ENCODE assay signal across 16 mouse cellular contexts in genomic region chr4:71756441-71757221, GRCm38 (mm10). TPM values are rescaled to one million over a fixed set of nuclear protein-coding genes. Genes with fewer than 3 reads are reported as not detected.
DNase-seq lines count a peak whose midpoint lies in the region; ATAC-seq and TF ChIP-seq lines count a peak whose summit lies in the region.
"Had no signal": no experiment of that assay in that cellular context is flagged by ENCODE, and none has a peak within 500 bp of the region (broad histone marks: within the 10 kb centered on the region; RNA-seq: fewer than 3 reads in every experiment).

No protein-coding gene starts in this region.

- H3K4me3 ChIP-seq in midbrain, embryonic 12.5 days: no peak overlapping the region
- H3K4me3 ChIP-seq in midbrain, embryonic 14.5 days (replicated peaks; ENCODE audit: low read depth, low read length): no peak overlapping the region
- no peak overlapping the region for H3K4me3 ChIP-seq in kidney, embryonic 16.5 days (ENCODE audit: low read length)
- H3K4me3 ChIP-seq in stomach, postnatal 0 days (ENCODE audit: low read depth, low read length): no peak overlapping the region
- H3K4me3 ChIP-seq: embryonic facial prominence, embryonic 12.5 days; layer of hippocampus, adult 2 months; limb, embryonic 12.5 days had no signal

- no peaks in the 10 kb centered on the region for H3K4me1 ChIP-seq in midbrain, embryonic 12.5 days
- H3K4me1 ChIP-seq in midbrain, embryonic 14.5 days (ENCODE audit: control insufficient read depth, insufficient read depth, low read length): no peaks in the 10 kb centered on the region
- no peaks in the 10 kb centered on the region for H3K4me1 ChIP-seq in kidney, embryonic 16.5 days (ENCODE audit: insufficient read depth, low read length)
- H3K4me1 ChIP-seq in stomach, postnatal 0 days (replicated peaks; ENCODE audit: control insufficient read depth, insufficient read depth): no peaks in the 10 kb centered on the region
- H3K4me1 ChIP-seq: embryonic facial prominence, embryonic 12.5 days; limb, embryonic 12.5 days had no signal

- H3K9me3 ChIP-seq in midbrain, embryonic 12.5 days: no peaks in the 10 kb centered on the region
- no peaks in the 10 kb centered on the region for H3K9me3 ChIP-seq in midbrain, embryonic 14.5 days (ENCODE audit: control insufficient read depth, low read length)
- H3K9me3 ChIP-seq in kidney, embryonic 16.5 days (ENCODE audit: low read length): no peaks in the 10 kb centered on the region
- no peaks in the 10 kb centered on the region for H3K9me3 ChIP-seq in stomach, postnatal 0 days (ENCODE audit: control insufficient read depth, low read length)
- H3K9me3 ChIP-seq: embryonic facial prominence, embryonic 12.5 days; limb, embryonic 12.5 days had no signal

- no peak overlapping the region for H3K27ac ChIP-seq in midbrain, embryonic 12.5 days (replicated peaks)
- H3K27ac ChIP-seq in midbrain, embryonic 14.5 days (replicated peaks; ENCODE audit: low read depth, low read length): no peak overlapping the region
- peak overlapping the region; percentile 61 for H3K27ac ChIP-seq in kidney, embryonic 16.5 days (ENCODE audit: low read length)
- no peak overlapping the region for H3K27ac ChIP-seq in stomach, postnatal 0 days (replicated peaks)
- H3K27ac ChIP-seq: embryonic facial prominence, embryonic 12.5 days; layer of hippocampus, adult 2 months; limb, embryonic 12.5 days had no signal

- no peak for TF ChIP-seq CTCF in stomach, postnatal 0 days (IDR thresholded peaks at IDR 0.05; ENCODE audit: low read depth)

- peak; percentile 6 for DNase-seq in gastrocnemius, postnatal 25 days
- DNase-seq in gastrocnemius, postnatal 14 days: no peak
- no peak for DNase-seq in midbrain, embryonic 14.5 days
- no peak for DNase-seq in stomach, postnatal 0 days (ENCODE audit: low spot score)
- no peak for DNase-seq in embryo, embryonic 10 days (ENCODE audit: low spot score)
- no peak for DNase-seq in layer of hippocampus, adult 8-10 months (ENCODE audit: low spot score in 2 of 2)
- DNase-seq: cerebellum, adult 9-10 months; gastrocnemius, postnatal 36 days; liver, postnatal 0 days had no signal

- 87% methylated on average over 11 of the region's 11 CpGs for WGBS in midbrain, embryonic 12.5 days
- 85% methylated on average over 11 of the region's 11 CpGs for WGBS in midbrain, embryonic 14.5 days
- 46% methylated on average over 11 of the region's 11 CpGs for WGBS in kidney, embryonic 16.5 days
- 51% methylated on average over 11 of the region's 11 CpGs for WGBS in stomach, postnatal 0 days

- H3K27me3 ChIP-seq in midbrain, embryonic 12.5 days: no peaks in the 10 kb centered on the region
- no peaks in the 10 kb centered on the region for H3K27me3 ChIP-seq in midbrain, embryonic 14.5 days (ENCODE audit: control insufficient read depth, insufficient read depth, low read length)
- no peaks in the 10 kb centered on the region for H3K27me3 ChIP-seq in kidney, embryonic 16.5 days (ENCODE audit: insufficient read depth, low read length)
- H3K27me3 ChIP-seq in stomach, postnatal 0 days (ENCODE audit: control insufficient read depth, insufficient read depth, low read length): no peaks in the 10 kb centered on the region
- H3K27me3 ChIP-seq: embryonic facial prominence, embryonic 12.5 days; limb, embryonic 12.5 days had no signal

- intact Hi-C loops in gastrocnemius, postnatal 14 days (cut with DNase I; ENCODE audit: low total_unique reads): no loop called here

- no peak for TF ChIP-seq EP300 in stomach, postnatal 0 days (optimal IDR thresholded peaks at IDR 0.05)

- no peak overlapping the region for H3K4me2 ChIP-seq in midbrain, embryonic 12.5 days (replicated peaks)
- no peak overlapping the region for H3K4me2 ChIP-seq in midbrain, embryonic 14.5 days (ENCODE audit: low read length)
- H3K4me2 ChIP-seq in kidney, embryonic 16.5 days (replicated peaks; ENCODE audit: low read depth, low read length): no peak overlapping the region
- no peak overlapping the region for H3K4me2 ChIP-seq in stomach, postnatal 0 days (replicated peaks; ENCODE audit: low read depth)
- H3K4me2 ChIP-seq: embryonic facial prominence, embryonic 12.5 days; limb, embryonic 12.5 days had no signal

- H3K9ac ChIP-seq in midbrain, embryonic 12.5 days (replicated peaks): no peak overlapping the region
- H3K9ac ChIP-seq in midbrain, embryonic 14.5 days (replicated peaks; ENCODE audit: low read length): no peak overlapping the region
- H3K9ac ChIP-seq in kidney, embryonic 16.5 days (replicated peaks; ENCODE audit: low read length): no peak overlapping the region
- no peak overlapping the region for H3K9ac ChIP-seq in stomach, postnatal 0 days (ENCODE audit: low read length)
- H3K9ac ChIP-seq: embryonic facial prominence, embryonic 12.5 days; limb, embryonic 12.5 days; liver, postnatal 0 days had no signal

- H3K36me3 ChIP-seq in midbrain, embryonic 12.5 days: no peaks in the 10 kb centered on the region
- no peaks in the 10 kb centered on the region for H3K36me3 ChIP-seq in midbrain, embryonic 14.5 days (ENCODE audit: control insufficient read depth, insufficient read depth, low read length)
- H3K36me3 ChIP-seq in kidney, embryonic 16.5 days (ENCODE audit: insufficient read depth, low read length): no peaks in the 10 kb centered on the region
- no peaks in the 10 kb centered on the region for H3K36me3 ChIP-seq in stomach, postnatal 0 days (ENCODE audit: control insufficient read depth, insufficient read depth, low read length)
- H3K36me3 ChIP-seq: embryonic facial prominence, embryonic 12.5 days; limb, embryonic 12.5 days had no signal

- ATAC-seq in midbrain, embryonic 12.5 days (ENCODE audit: low FRiP score, low read depth): 0 out of 2 replicates have a peak, but pooled peaks have one; percentile 16
- no peak for ATAC-seq in midbrain, embryonic 14.5 days (ENCODE audit: low FRiP score, low TSS enrichment)
- ATAC-seq in kidney, embryonic 16.5 days (ENCODE audit: low FRiP score, low TSS enrichment): peak; percentile 91
- peak; percentile 29; the same call in 1 of the 2 replicates for ATAC-seq in stomach, postnatal 0 days (ENCODE audit: low FRiP score, low TSS enrichment)
- ATAC-seq: liver, postnatal 0 days had no signal

RNA-seq across cellular contexts. Expression of gene Gm11232, which starts 1.1 kb away (rescaled TPM):
- total RNA-seq in gastrocnemius, postnatal 25 days (2021): not detected
- total RNA-seq in gastrocnemius, postnatal 14 days (2021): not detected
- polyA plus RNA-seq in midbrain, embryonic 12.5 days (2016; fragmentation: Nextera tagmentation; extraction: Ambion mirVana): not detected in 2 replicates
- polyA plus RNA-seq in midbrain, embryonic 14.5 days (2014; fragmentation: Nextera tagmentation; extraction: Ambion mirVana): not detected in 2 replicates
- polyA plus RNA-seq in kidney, embryonic 16.5 days (2015; fragmentation: Nextera tagmentation; extraction: Ambion mirVana): 1.8 and 2.7 TPM in 2 replicates
- 0.07 and 0.12 TPM in 2 replicates for polyA plus RNA-seq in stomach, postnatal 0 days (2015; fragmentation: Nextera tagmentation; extraction: Ambion mirVana)
- total RNA-seq in layer of hippocampus, adult 8-10 months (2022): not detected
- total RNA-seq: gastrocnemius, postnatal 36 days; hematopoietic stem cell, adult 5-6 weeks; layer of hippocampus, adult 2 months had no signal
- polyA plus RNA-seq: forebrain, embryonic 11.5 days; limb, embryonic 12.5 days; liver, postnatal 0 days had no signal
